Mouse (Mus musculus) CD4-positive, CD25-positive, alpha-beta regulatory T cell, adult 9 weeks (primary cell): Measurements from ENCODE around the gene B3gnt9. TPM values are rescaled to one million over a fixed set of nuclear protein-coding genes. Genes with fewer than 3 reads are reported as not detected.

ENCODE experiments used
- polyA plus RNA-seq: library from polyadenylated mRNA; unstranded; fragments of 100-300 nt; shearing (Covaris generic); gene quantifications from one replicate; pipeline ENCODE4 v1.2.1, GENCODE M21; 2017

The B3gnt9 gene
- 0.68 TPM for polyA plus RNA-seq

DNA sequence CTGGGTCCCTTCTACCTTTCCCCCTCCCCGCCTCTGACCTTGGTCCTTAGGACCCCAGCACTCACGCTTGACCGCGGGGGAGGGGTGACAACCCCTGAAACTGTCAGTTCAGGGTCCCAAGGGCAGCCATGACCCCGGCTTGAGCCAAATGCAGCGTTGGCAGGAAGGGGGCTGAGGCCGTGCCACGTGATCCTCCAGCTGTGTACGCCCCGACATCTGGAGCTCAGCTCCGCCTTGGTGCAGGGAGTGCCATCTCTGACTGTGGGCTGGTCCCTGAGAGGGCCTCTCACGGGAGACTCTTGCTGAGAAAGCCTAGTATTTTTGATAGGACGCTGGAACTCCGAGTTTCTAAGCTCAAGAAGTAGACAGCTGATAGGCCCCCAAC, at the start of gene B3gnt9:
Gene B3gnt9, minus strand, starts transcription at position 188 of the 385 bp plus-strand sequence.

DNA sequence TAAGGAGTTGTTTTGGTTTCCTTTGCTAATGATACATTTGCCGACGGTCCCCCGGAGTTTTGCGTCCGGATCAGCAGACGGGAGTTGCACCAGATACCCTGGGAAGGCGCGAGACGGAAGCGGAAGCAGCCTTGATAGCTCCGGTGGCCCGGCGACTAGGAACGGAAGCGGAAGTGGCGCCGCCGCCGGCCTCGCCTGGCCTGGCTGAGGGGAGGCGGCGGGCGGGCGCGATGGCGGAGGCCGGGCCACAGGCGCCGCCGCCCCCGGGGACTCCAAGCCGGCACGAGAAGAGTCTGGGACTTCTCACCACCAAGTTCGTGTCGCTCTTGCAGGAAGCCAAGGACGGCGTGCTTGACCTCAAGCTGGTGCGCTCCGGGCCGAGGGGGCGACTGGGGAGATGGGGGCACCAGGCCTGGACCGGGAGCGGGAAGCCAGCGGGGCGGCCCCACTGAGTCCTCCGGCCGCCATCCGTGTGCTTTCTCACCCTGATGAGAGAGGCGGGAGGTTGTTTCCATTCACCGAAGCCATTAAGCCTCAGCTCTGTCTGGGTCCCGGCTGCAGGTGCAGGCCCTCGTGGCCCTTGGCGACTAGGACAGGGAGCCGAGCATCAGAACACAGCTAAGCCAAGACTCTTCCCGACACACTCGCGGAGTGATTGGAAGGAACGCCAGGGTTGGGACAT, 42.7 kb upstream of the B3gnt9 start, which contains the start of gene E2f4:
Gene E2f4, plus strand, starts transcription at position 153 of the 682 bp plus-strand sequence.

DNA sequence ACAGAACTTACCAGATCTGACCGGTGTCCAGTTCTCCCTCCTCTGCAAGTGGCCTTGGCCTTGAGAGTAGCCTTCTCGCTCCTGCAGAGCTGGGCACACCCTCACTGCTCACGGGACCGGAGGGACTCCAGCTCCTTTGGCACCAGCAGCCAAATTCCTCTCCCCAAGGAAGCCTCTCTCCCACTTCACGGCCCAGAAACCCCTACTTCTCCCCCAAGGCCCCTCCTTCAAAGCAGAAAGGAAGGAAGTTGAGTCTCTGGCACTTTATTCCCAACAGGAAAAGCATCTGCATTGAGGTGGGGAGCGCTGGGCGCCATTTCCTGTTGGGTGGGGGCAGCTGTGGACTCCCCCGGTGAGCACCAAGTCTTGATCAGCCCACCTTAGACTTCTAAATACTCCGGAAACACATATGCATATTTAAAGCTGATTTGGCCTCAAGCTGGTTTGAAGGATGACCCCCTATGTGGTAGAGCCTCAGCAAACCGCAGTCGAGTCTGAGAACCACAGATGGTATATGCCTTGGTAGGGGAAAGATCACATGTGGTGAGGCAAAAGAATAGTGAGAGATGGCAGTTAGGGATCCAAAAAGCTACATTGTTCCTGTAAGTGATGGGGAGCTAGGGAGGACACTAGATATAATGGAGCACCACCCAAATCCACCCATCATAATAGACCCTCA, 41.1 kb upstream of the B3gnt9 start, which contains the start of gene Exoc3l:
Gene Exoc3l, minus strand, starts transcription at position 207 of the 679 bp plus-strand sequence.

DNA sequence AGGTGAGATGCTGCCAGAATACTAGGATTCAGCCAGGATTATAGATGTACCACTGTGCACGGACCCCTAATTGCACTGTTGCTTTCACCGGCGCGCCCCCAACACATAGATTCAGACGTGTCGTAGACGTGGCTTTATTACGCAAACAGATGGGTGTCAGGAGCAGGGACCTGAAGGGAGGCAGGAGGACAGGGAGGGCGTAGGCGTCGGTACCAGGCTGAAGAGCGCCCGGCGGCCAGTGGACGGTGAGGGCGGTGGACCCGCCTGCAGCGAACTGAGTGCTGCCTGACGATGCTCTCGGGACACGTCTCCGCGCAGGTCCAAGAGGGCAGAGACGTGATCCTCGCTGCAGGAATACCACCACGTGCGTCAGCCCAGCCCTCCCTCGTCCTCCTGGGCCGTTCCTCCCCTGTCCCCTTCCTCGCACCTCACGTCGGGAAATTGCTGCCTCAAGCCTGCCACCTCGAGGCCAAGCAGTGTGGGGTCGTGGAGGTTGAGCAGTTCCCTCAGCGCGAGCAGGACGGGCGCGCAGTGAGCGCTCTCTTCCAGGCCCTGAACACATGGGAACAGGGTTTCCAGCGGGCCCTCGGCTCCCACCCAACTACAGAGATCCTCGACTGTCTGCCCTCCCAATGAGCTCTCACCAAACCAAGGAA, 35.0 kb upstream of the B3gnt9 start, which contains the start of gene 4931428F04Rik:
Gene 4931428F04Rik, minus strand, starts transcription at position 60 of the 656 bp plus-strand sequence.

DNA sequence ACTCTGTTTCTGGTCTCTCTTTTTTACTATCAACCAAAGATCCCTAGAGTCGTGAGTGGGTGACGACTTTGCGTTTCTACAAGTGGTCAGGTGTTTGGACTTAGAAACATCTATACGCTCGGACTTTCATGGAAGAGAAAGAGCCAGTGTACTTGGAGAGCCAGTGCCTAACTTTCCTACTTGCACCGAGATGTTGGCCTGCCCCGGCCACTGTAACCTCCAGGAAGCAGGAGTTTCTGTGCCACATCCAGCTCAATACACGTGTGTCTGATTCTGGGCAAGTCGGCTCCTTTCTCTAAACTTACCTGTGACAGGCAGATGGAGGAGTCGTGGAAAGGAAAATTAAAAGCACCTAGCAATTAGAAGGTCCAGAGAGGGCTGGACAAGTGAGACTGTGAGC, 20.9 kb upstream of the B3gnt9 start, which contains the start of gene Nol3:
Gene Nol3, plus strand, starts transcription at position 301 of the 400 bp plus-strand sequence.

DNA sequence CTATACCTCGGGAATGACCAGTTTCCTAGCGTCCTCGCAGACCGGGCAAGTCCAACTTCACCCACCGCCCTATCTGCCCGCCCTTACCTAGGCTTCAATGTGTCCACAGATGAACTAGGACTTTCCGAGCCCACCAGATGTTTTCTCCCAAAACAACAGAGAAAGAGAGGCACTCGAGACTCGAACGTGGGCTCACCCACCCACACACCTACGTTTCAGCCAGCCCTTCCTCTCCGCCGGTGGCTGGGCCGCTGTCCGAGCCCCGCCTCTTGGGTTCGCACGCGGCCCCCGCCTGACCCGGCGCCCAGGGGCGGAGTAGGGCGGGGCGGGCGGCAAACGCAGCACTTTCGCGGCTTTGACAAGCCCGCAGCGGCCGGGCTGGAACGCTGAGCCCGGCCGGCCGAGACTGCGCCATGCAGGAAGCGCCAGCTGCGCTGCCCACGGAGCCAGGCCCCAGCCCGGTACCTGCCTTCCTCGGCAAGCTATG, 14.6 kb upstream of the B3gnt9 start, which contains the start of gene Hsf4:
Gene Hsf4, plus strand, starts transcription at position 341 of the 487 bp plus-strand sequence.

DNA sequence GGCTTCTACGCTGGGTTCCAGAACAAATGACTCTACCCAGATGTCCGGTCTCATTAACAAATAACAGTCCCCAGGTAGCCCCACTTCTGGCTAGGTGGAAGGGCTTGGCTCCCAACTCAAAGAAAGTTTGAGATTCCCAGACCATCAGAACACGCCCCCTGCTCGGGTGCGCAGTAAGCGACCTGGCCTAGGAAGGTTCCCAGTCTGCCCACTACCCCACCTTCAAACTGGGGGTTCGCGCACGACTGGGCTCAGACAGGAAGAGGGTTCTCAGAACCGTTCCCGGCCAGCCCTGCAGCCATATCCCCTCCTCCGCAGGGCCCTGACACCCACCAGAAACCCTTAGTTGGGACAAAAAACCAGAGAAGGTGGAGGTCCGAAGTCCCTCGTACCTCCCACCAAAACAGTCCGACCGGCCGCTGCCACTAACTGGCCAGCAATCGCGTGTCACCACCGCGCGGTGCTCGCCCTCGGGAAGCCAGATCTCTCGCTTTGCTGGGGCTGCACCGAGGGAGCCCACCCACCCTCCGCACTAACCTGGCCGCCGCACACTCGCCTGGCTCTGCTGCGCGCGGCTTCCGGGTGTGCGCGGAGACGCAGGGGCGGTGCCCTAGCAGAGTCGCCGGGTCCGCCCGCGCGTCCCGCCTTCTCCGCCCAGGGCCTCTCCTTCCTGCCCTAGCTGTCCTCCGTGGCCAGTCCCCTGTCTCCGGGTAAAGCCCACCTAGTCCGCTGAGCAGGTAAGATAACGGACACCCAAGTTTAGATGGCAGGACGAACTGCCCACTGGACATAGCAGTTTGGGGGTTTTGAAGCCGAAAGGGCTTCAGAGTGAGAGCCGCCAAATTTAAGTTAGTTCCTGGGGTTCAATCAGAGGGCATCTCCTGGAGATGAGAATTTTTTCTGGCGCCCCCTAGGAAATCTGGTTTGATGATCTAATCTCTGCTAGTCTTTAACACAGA, 9.3 kb upstream of the B3gnt9 start, which contains the start of the genes Tradd and Fbxl8:
Gene Tradd, minus strand, starts transcription at position 586 of the 959 bp plus-strand sequence.
Gene Fbxl8, plus strand, starts transcription at position 625 of the 959 bp plus-strand sequence.

DNA sequence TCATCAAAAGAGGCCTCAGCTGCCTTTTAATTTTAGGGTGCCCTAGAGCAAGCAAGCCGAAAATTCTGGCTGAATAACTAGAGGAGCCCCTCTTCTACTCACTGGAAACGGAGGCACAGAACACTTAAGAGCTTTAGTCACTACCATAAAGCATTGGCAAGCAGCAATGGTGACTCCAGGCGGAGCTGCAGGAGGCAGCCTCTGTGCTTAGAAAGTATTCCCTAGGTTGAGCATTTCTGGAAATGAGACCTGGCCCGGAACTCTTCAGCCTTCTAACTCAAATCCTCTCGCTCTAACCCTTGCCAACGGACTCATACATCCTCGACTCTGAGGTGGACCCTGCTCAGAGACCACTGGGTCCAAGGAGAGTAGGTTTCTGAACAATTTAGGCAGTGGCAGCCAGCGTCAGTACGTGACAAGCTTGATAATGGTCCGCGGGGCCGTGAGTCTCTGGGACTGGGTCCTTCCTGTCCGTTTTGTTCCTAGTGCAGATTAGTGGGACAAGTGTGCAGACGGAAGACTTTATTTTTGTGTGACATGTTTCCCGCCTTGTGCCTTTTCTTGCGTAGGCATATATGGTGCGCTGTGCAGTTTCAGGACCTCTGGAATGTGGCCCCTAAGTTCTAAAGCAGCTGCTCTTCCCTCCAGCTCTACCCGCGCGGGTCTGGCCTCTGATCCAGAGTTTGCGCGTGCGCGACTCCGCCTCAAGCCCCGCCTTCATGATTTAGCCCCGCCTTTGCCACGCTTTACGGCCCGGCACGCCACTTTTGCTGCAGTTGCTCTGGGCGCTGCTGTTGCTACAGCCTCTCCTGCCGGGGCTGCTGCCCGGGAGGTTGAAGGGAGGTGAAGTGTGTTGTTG, 30.3 kb downstream of the B3gnt9 start, which contains the start of gene D230025D16Rik:
Gene D230025D16Rik, plus strand, starts transcription at position 733 of the 859 bp plus-strand sequence.

Other genes with a start within 250 kb of the B3gnt9 start
- gene Ces3a, start 206.6 kb downstream of the B3gnt9 start, polyA plus RNA-seq = not detected
- not detected for gene Ces3b, start 171.4 kb downstream of the B3gnt9 start, polyA plus RNA-seq
- not detected for gene Ces4a, start 123.4 kb downstream of the B3gnt9 start, polyA plus RNA-seq
- gene Cbfb, start 84.5 kb downstream of the B3gnt9 start, polyA plus RNA-seq = 22.2 TPM
- 24.4 TPM for gene D230025D16Rik, start 30.0 kb downstream of the B3gnt9 start, polyA plus RNA-seq
- 27.8 TPM for gene Tradd, start 9.5 kb upstream of the B3gnt9 start, polyA plus RNA-seq
- gene Fbxl8, start 9.5 kb upstream of the B3gnt9 start, polyA plus RNA-seq = 15.2 TPM
- 0.62 TPM for gene Hsf4, start 14.6 kb upstream of the B3gnt9 start, polyA plus RNA-seq
- gene Nol3, start 21.0 kb upstream of the B3gnt9 start, polyA plus RNA-seq = not detected
- gene 4931428F04Rik, start 34.7 kb upstream of the B3gnt9 start, polyA plus RNA-seq = 2.4 TPM
- gene Exoc3l, start 40.9 kb upstream of the B3gnt9 start, polyA plus RNA-seq = 0.76 TPM
- gene E2f4, start 42.5 kb upstream of the B3gnt9 start, polyA plus RNA-seq = 54.4 TPM
- 10.5 TPM for gene Elmo3, start 50.4 kb upstream of the B3gnt9 start, polyA plus RNA-seq
- gene Lrrc29, start 71.1 kb upstream of the B3gnt9 start, polyA plus RNA-seq = 5.8 TPM
- gene Tmem208, start 71.2 kb upstream of the B3gnt9 start, polyA plus RNA-seq = 158 TPM
- 1.5 TPM for gene Fhod1, start 92.8 kb upstream of the B3gnt9 start, polyA plus RNA-seq
- gene Slc9a5, start 93.7 kb upstream of the B3gnt9 start, polyA plus RNA-seq = 0.45 TPM
- gene Plekhg4, start 118.1 kb upstream of the B3gnt9 start, polyA plus RNA-seq = 0.17 TPM
- gene Kctd19, start 158.3 kb upstream of the B3gnt9 start, polyA plus RNA-seq = not detected
- not detected for gene Lrrc36, start 158.4 kb upstream of the B3gnt9 start, polyA plus RNA-seq
- not detected for gene Tppp3, start 216.4 kb upstream of the B3gnt9 start, polyA plus RNA-seq
- gene Zdhhc1, start 241.7 kb upstream of the B3gnt9 start, polyA plus RNA-seq = 2.3 TPM